Mouse (Mus musculus) limb, embryonic 11.5 days (tissue): ENCODE data around the gene 5730455P16Rik. TPM values are rescaled to one million over a fixed set of nuclear protein-coding genes. Genes with fewer than 3 reads are reported as not detected.
"Not testable (repeated sequence)": the region's sequence is repeated elsewhere in the genome, so short reads cannot be mapped to it uniquely, and the experiment has no call there.

Experiments
- ATAC-seq: fragments of 200-750 bp; cut with Nextera tagmentation; 2 replicates; pipeline ENCODE4 v1.8.0; 2017; ENCODE audit warnings: low read depth; ENCODE audit not compliant: insufficient number of reproducible peaks, low FRiP score, low TSS enrichment
- DNase-seq: peaks from one replicate; pipeline ENCODE4 v3.0.0-alpha.2; 2015; ENCODE audit warnings: low spot score
- H3K27ac ChIP-seq: fragments of 300-500 bp; sonication (generic); replicated peaks from 2 replicates; pipeline ENCODE4 v1.5.1; 2014; ENCODE audit warnings: low read depth, mild to moderate bottlenecking, low read length
- H3K27me3 ChIP-seq: fragments of 300-500 bp; sonication (generic); 2 replicates; pipeline ENCODE4 v1.6.1; 2014; ENCODE audit warnings: mild to moderate bottlenecking, low read length, mixed read lengths; ENCODE audit not compliant: control insufficient read depth, insufficient read depth
- H3K36me3 ChIP-seq: fragments of 300-500 bp; sonication (generic); 2 replicates; pipeline ENCODE4 v1.6.1; 2014; ENCODE audit warnings: mild to moderate bottlenecking, low read length, moderate library complexity, mixed read lengths; ENCODE audit not compliant: control insufficient read depth, insufficient read depth
- H3K4me1 ChIP-seq: fragments of 300-500 bp; sonication (generic); 2 replicates; pipeline ENCODE4 v1.6.1; 2014; ENCODE audit warnings: low read length, mixed read lengths; ENCODE audit not compliant: control insufficient read depth, insufficient read depth
- H3K4me2 ChIP-seq: fragments of 300-500 bp; sonication (generic); 2 replicates; pipeline ENCODE4 v1.6.1; 2014; ENCODE audit warnings: low read depth, mild to moderate bottlenecking, moderate library complexity; ENCODE audit not compliant: severe bottlenecking
- H3K4me3 ChIP-seq: fragments of 300-500 bp; sonication (generic); 2 replicates; pipeline ENCODE4 v1.5.1; 2014; ENCODE audit warnings: low read depth, low read length
- H3K9ac ChIP-seq: fragments of 300-500 bp; sonication (generic); 2 replicates; pipeline ENCODE4 v1.6.1; 2014; ENCODE audit warnings: mild to moderate bottlenecking, low read length
- H3K9me3 ChIP-seq: fragments of 300-500 bp; sonication (generic); 2 replicates; pipeline ENCODE4 v1.6.1; 2016; ENCODE audit warnings: low read length; ENCODE audit not compliant: control insufficient read depth
- WGBS: fragments of 180-500 bp; shearing (Covaris S2); extraction: QIAGEN DNeasy Blood & Tissue Kit; methylation state at CpG from one replicate; pipeline ENCODE4 v1.1.7; 2014; 5-methylcytosine and 5-hydroxymethylcytosine counted together
- polyA plus RNA-seq: library from polyadenylated mRNA; unstranded; fragments of >200 nt; fragmentation: Nextera tagmentation; extraction: Ambion mirVana; gene quantifications from 2 replicates; pipeline ENCODE4 v1.2.1, GENCODE M21; 2014

Gene 5730455P16Rik
- polyA plus RNA-seq, 1 experiment from 2014 or later = 23.2 TPM

DNA sequence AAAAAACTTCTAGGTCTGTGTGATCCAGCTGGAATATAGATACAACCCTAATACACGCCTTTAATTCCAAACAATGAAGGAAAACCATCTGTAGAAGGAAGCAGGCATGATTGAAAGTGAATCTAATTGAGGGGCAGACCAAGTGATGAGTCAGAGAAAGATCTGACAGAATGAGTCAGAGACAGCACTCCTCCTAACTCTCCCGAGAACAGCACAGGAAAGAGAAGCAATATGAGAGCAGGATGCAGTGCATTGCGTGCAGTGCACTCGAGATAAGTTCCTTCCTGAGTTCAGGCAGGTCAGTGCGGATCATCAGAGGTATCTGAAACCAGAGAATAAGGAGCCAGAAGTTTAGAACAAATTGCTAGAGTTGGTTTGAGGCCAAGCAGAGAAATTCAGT lies 39.3 kb upstream of the 5730455P16Rik start:
- 88% methylated on average over 5 of the region's 5 CpGs for WGBS
- no peaks in the 10 kb centered on the region for H3K4me1 ChIP-seq
- peaks cover 2% of the 10 kb centered on the region for H3K36me3 ChIP-seq
- no peaks in the 10 kb centered on the region for H3K9me3 ChIP-seq
- no peak overlapping the region for H3K9ac ChIP-seq
- no peak overlapping the region for H3K4me2 ChIP-seq
- no peak overlapping the region for H3K27ac ChIP-seq
- H3K27me3 ChIP-seq = no peaks in the 10 kb centered on the region
- ATAC-seq (no peak), DNase-seq (no peak)
- no peak overlapping the region for H3K4me3 ChIP-seq

- ATAC-seq = no peak
- WGBS = 90% methylated on average over 2 of the region's 2 CpGs
- peaks cover 12% of the 10 kb centered on the region for H3K36me3 ChIP-seq
Observed at GRCm38 (mm10) chr11:80410377-80410776, 32.5 kb upstream of the 5730455P16Rik start.

DNA sequence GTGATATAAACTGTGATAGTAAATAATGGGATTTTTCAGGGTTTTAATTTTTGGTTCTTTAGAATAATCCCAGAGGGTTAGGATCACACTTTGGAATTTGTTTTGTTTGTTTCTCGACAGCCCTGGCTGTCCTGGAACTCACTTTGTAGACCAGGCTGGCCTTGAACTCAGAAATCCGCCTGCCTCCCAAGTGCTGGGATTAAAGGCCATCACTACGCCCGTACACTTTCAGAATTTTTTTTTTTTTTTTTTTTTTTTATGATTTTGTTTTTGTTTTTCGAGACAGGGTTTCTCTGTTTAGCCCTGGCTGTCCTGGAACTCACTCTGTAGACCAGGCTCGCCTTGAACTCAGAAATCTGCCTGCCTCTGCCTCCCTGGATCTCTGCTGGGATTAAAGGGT lies 30.0 kb upstream of the 5730455P16Rik start:
- 98% methylated on average over 6 of the region's 6 CpGs for WGBS
- not testable (repeated sequence) for H3K4me1 ChIP-seq, ATAC-seq, H3K9ac ChIP-seq, DNase-seq, H3K27me3 ChIP-seq, H3K4me3 ChIP-seq, H3K9me3 ChIP-seq, H3K27ac ChIP-seq, H3K4me2 ChIP-seq
- H3K36me3 ChIP-seq = peaks cover 16% of the 10 kb centered on the region; the same call in 1 of the 2 replicates

More at GRCm38 (mm10) chr11:80410377-80410776, 32.5 kb upstream of the 5730455P16Rik start:
- Histone ChIP-seq H3K27me3 (no peaks in the 10 kb centered on the region), H3K9ac (no peak overlapping the region), H3K9me3 (no peaks in the 10 kb centered on the region), H3K4me2 (no peak overlapping the region), H3K4me1 (no peaks in the 10 kb centered on the region), H3K27ac (no peak overlapping the region), H3K4me3 (no peak overlapping the region)
- no peak for DNase-seq

- no peak overlapping the region for H3K9ac ChIP-seq
- H3K27me3 ChIP-seq = no peaks in the 10 kb centered on the region
- peaks cover 20% of the 10 kb centered on the region; the same call in 1 of the 2 replicates for H3K36me3 ChIP-seq
- H3K4me3 ChIP-seq = no peak overlapping the region
- ATAC-seq (no peak), DNase-seq (no peak)
- H3K4me2 ChIP-seq = no peak overlapping the region
- WGBS = 88% methylated on average over 4 of the region's 4 CpGs
- no peaks in the 10 kb centered on the region for H3K4me1 ChIP-seq
- H3K27ac ChIP-seq = no peak overlapping the region
- no peaks in the 10 kb centered on the region for H3K9me3 ChIP-seq
Observed at GRCm38 (mm10) chr11:80396617-80397016, 18.8 kb upstream of the 5730455P16Rik start.

DNA sequence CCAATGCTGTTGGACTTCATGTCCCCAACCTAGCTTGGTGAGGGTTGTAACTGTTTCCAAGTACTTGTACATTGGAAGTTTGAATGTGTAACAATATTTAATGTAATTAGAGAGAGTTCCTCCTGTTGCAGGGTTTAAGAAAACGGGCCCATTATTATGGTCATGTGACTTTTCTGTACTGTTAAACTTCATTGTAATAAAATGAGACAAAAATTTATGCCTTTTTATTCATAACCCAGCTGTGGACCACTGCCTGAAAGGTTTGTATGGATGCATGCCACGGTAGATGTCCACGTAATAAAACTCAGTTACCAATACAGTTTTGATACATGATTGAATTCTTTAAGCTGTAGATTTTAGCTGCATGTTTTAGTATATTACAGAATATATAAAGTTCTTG lies 18.1 kb upstream of the 5730455P16Rik start:
- DNase-seq = no peak
- no peaks in the 10 kb centered on the region for H3K9me3 ChIP-seq
- H3K4me1 ChIP-seq = no peaks in the 10 kb centered on the region
- no peak overlapping the region for H3K4me3 ChIP-seq
- H3K9ac ChIP-seq = no peak overlapping the region
- no peak overlapping the region for H3K4me2 ChIP-seq
- H3K27ac ChIP-seq = no peak overlapping the region
- no peaks in the 10 kb centered on the region for H3K27me3 ChIP-seq
- H3K36me3 ChIP-seq = peaks cover 24% of the 10 kb centered on the region; the same call in 1 of the 2 replicates
- ATAC-seq = no peak
- WGBS = 95% methylated on average over 3 of the region's 3 CpGs

DNA sequence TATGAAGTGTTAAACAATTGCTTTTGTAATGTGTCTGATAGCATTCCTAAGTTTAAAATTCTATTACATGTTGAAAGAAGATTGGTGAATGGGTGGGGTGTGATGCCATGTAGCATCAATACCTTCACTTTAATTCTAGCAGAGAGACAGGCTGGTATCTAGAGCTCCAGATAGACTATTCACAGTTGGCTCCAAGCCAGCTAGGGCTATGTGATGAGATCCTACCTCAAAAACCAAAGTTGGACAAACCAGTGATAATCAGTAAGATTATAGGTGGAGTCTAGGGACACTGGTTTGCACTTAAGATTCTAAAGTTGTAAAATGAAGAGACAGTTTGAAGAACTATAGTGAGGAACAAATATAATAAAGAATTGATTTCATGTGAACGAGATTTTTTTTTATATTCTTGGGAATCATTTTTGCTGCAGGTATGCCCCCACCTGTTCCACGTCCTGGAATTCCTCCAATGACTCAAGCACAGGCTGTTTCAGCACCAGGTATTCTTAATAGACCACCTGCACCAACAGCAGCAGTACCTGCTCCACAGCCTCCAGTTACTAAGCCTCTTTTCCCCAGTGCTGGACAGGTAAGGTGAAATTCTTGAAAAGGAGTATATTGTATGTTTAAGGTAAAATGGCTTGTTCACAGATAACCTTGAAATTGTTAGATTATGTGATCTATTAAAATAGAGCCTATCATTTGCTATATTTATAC lies 13.7 kb upstream of the 5730455P16Rik start:
- Histone ChIP-seq H3K9ac (no peak overlapping the region), H3K36me3 (peaks cover 32% of the 10 kb centered on the region), H3K4me3 (no peak overlapping the region), H3K27me3 (no peaks in the 10 kb centered on the region), H3K4me1 (peaks cover 2% of the 10 kb centered on the region; the same call in 1 of the 2 replicates), H3K9me3 (no peaks in the 10 kb centered on the region), H3K27ac (no peak overlapping the region), H3K4me2 (no peak overlapping the region)
- ATAC-seq (no peak), DNase-seq (peak; percentile 13)
- WGBS = 95% methylated on average over 2 of the region's 2 CpGs

DNA sequence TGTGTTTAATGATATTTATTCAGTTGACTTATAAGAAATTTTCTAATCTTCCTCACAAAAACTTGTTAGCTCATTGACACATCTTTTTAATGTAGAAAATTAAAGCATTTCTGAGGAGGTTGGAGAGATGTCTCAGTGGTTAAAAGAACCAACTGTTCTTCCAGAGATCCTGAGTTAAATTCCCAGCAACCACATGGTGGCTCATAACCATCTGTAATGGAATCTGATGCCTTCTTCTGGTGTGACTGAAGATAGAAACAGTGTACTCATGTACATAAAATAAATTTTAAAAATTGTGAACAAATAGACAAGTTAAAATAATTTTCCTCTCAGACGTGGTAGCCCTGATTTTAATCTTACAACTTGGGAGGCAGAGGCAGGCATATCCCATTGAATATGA lies 12.1 kb upstream of the 5730455P16Rik start:
- H3K4me3 ChIP-seq = no peak overlapping the region
- H3K4me1 ChIP-seq = peaks cover 4% of the 10 kb centered on the region; the same call in 1 of the 2 replicates
- no peaks in the 10 kb centered on the region for H3K9me3 ChIP-seq
- H3K36me3 ChIP-seq = peaks cover 28% of the 10 kb centered on the region
- ATAC-seq (no peak), DNase-seq (no peak)
- H3K9ac ChIP-seq = no peak overlapping the region
- H3K4me2 ChIP-seq = no peak overlapping the region
- WGBS = 81% methylated on average over 1 of the region's 1 CpGs
- no peak overlapping the region for H3K27ac ChIP-seq
- H3K27me3 ChIP-seq = no peaks in the 10 kb centered on the region

DNA sequence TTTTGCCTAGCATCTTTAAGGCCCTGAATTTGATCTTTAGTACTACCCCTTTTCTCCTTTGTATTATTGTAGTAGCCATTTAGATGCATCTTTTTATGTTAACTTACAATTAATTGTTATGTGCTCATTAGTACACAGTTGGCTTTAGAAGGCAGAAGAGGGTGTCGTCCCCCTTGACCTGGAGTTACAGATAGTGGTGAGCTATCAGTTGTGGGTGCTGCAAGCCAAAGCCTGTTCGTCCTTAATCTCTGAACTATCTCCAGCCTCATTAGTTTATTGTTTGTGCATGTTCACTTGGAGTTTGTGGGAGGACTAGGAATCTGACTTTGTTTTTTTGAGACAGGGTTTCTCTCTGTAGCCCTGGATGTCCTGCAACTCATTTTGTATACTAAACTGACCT lies 9.0 kb upstream of the 5730455P16Rik start:
- H3K27me3 ChIP-seq = no peaks in the 10 kb centered on the region
- peaks cover 7% of the 10 kb centered on the region; the same call in 1 of the 2 replicates for H3K4me1 ChIP-seq
- WGBS = 86% methylated on average over 2 of the region's 2 CpGs
- H3K9me3 ChIP-seq = no peaks in the 10 kb centered on the region
- H3K27ac ChIP-seq = no peak overlapping the region
- no peak overlapping the region for H3K9ac ChIP-seq
- DNase-seq = no peak
- H3K4me2 ChIP-seq = no peak overlapping the region
- no peak overlapping the region for H3K4me3 ChIP-seq
- no peak for ATAC-seq
- H3K36me3 ChIP-seq = peaks cover 20% of the 10 kb centered on the region
